Mouse (Mus musculus): Measurements from ENCODE around the gene Olfr273. TPM values are rescaled to one million over a fixed set of nuclear protein-coding genes. Genes with fewer than 3 reads are reported as not detected.

The Olfr273 gene
- total and polyA plus RNA-seq, 3 experiments = not detected

DNA sequence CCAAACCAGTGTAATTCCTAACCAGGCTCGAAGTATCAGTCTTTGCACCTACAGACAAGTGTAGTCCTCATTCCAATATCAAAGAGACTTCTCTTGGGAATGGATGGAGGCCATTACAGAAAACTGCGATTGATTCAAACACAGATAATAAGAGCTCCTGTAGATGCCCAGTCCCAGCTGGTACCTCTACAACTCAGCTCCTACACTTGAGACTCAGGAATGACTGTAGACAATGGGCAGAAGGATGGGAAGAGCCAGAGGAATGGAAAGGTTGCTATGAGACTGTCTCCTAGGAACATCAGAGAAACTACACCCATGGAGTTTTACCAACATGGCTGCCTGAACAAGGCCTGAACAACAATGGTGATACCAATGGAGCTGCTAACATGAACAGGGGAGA lies 44.7 kb downstream of the Olfr273 start, which contains the start of gene Olfr275:
Gene Olfr275 (plus strand): TSS at position 301 of the 400 bp plus-strand sequence.
- 77% methylated on average over 2 of the region's 2 CpGs for WGBS
- intact Hi-C loops (cut with DNase I) = no loop called here

DNA sequence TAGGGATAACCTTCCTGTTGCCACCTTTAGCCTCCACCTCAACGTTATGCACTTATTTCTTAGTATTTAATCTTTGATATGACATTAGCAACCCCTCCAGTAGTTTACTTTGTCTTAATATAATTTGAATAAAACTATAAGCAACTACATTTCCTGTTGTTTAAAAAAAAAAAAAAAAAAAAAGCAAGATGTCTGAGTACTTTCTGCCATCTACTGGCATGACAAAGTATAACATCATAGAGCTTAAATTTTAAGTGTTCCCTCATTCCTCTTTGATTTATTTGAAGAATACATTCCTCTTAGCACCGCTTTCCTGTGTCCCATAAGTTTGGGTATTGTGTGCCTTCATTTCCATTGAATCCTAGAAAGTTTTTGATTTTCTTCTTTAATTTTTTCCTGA lies 47.2 kb downstream of the Olfr273 start:
- Histone ChIP-seq H3K9ac (ENCODE audit: low read depth, low read length) (no peak overlapping the region), H3K4me3 (no peak overlapping the region), H3K36me3 (ENCODE audit: control insufficient read depth, insufficient read depth, low read length) (no peaks in the 10 kb centered on the region), H3K4me1 (ENCODE audit: control insufficient read depth, insufficient read depth, low read length) (no peaks in the 10 kb centered on the region), H3K27me3 (ENCODE audit: control insufficient read depth, insufficient read depth, low read length) (no peaks in the 10 kb centered on the region), H3K79me2 (replicated peaks; ENCODE audit: control insufficient read depth, insufficient read depth, low read length) (no peaks in the 10 kb centered on the region), H3K27ac (no peak overlapping the region)
- intact Hi-C loops (cut with DNase I) = no loop called here
- peak; percentile 54 for TF ChIP-seq CTCF (IDR thresholded peaks at IDR 0.05)
- TF ChIP-seq EP300 (IDR thresholded peaks at IDR 0.05; ENCODE audit: insufficient read depth, low read depth, low read length) = no peak
- TF ChIP-seq POLR2A (IDR thresholded peaks at IDR 0.05; ENCODE audit: insufficient read depth, low read depth, low read length) = no peak
- WGBS = 35% methylated on average over 2 of the region's 2 CpGs
- no peak for DNase-seq

More for the DNA sequence above, 44.7 kb downstream of the Olfr273 start, which contains the start of gene Olfr275:
- Histone ChIP-seq H3K9ac (ENCODE audit: low read depth, low read length) (no peak within 1 kb of the TSS), H3K36me3 (ENCODE audit: control insufficient read depth, insufficient read depth, low read length) (no peaks in the 10 kb centered on the region), H3K4me1 (ENCODE audit: control insufficient read depth, insufficient read depth, low read length) (no peaks in the 10 kb centered on the region), H3K4me3 (no peak within 1 kb of the TSS), H3K79me2 (replicated peaks; ENCODE audit: control insufficient read depth, insufficient read depth, low read length) (no peaks in the 10 kb centered on the region), H3K27me3 (ENCODE audit: control insufficient read depth, insufficient read depth, low read length) (no peaks in the 10 kb centered on the region), H3K27ac (no peak within 1 kb of the TSS)
- no peak for DNase-seq
- TF ChIP-seq EP300 (IDR thresholded peaks at IDR 0.05; ENCODE audit: insufficient read depth, low read depth, low read length) = no peak
- no peak for TF ChIP-seq CTCF (IDR thresholded peaks at IDR 0.05)
- TF ChIP-seq POLR2A (IDR thresholded peaks at IDR 0.05; ENCODE audit: insufficient read depth, low read depth, low read length) = no peak

Other genes starting within 250 kb of the Olfr273 start
- gene Olfr275, start 44.6 kb downstream of the Olfr273 start, total RNA-seq (2021) = not detected
- gene Olfr275, start 44.6 kb downstream of the Olfr273 start, polyA plus RNA-seq (2012; rRNA removed) = not detected in 2 replicates
- gene Olfr272, start 59.9 kb upstream of the Olfr273 start, total RNA-seq (2021) = not detected
- not detected in 2 replicates for gene Olfr272, start 59.9 kb upstream of the Olfr273 start, polyA plus RNA-seq (2012; rRNA removed)
- gene Olfr270, start 105.3 kb upstream of the Olfr273 start, total RNA-seq (2021) = not detected
- gene Olfr270, start 105.3 kb upstream of the Olfr273 start, polyA plus RNA-seq (2012; rRNA removed) = not detected in 2 replicates
- not detected for gene Nipsnap3a, start 130.0 kb upstream of the Olfr273 start, total RNA-seq (2021)
- not detected in 2 replicates for gene Nipsnap3a, start 130.0 kb upstream of the Olfr273 start, polyA plus RNA-seq (2012; rRNA removed)
- 1 to 10 TPM; 4.6 to 5.3 TPM for gene Nipsnap3b, start 152.6 kb upstream of the Olfr273 start, total RNA-seq (2021)
- gene Nipsnap3b, start 152.6 kb upstream of the Olfr273 start, polyA plus RNA-seq (2012; rRNA removed) = 6.7 and 11.0 TPM in 2 replicates